ENCODE assay signal across 20 mouse cellular contexts in genomic region chr2:69559380-69559779, GRCm38 (mm10). TPM values are rescaled to one million over a fixed set of nuclear protein-coding genes. Genes with fewer than 3 reads are reported as not detected.
DNase-seq lines count a peak whose midpoint lies in the region; ATAC-seq and TF ChIP-seq lines count a peak whose summit lies in the region.
"Had no signal": no experiment of that assay in that cellular context is flagged by ENCODE, and none has a peak within 500 bp of the region (broad histone marks: within the 10 kb centered on the region; RNA-seq: fewer than 3 reads in every experiment).

No protein-coding gene starts in this region.

- no peak overlapping the region for H3K9ac ChIP-seq in heart, embryonic 13.5 days
- no peak overlapping the region for H3K9ac ChIP-seq in kidney, embryonic 15.5 days
- H3K9ac ChIP-seq in neural tube, embryonic 12.5 days, result no peak overlapping the region
- H3K9ac ChIP-seq in hindbrain, postnatal 0 days (replicated peaks; ENCODE audit: low read length), result no peak overlapping the region
- H3K9ac ChIP-seq: embryonic facial prominence, embryonic 15.5 days; forebrain, embryonic 15.5 days had no signal

- H3K9me3 ChIP-seq in heart, embryonic 13.5 days, result no peaks in the 10 kb centered on the region
- no peaks in the 10 kb centered on the region for H3K9me3 ChIP-seq in kidney, embryonic 15.5 days (replicated peaks)
- H3K9me3 ChIP-seq in neural tube, embryonic 12.5 days, result no peaks in the 10 kb centered on the region
- no peaks in the 10 kb centered on the region for H3K9me3 ChIP-seq in hindbrain, postnatal 0 days (ENCODE audit: low read length)
- H3K9me3 ChIP-seq: embryonic facial prominence, embryonic 15.5 days; forebrain, embryonic 15.5 days had no signal

- no peak overlapping the region for H3K27ac ChIP-seq in heart, embryonic 13.5 days (replicated peaks)
- H3K27ac ChIP-seq in kidney, embryonic 15.5 days, result no peak overlapping the region
- no peak overlapping the region for H3K27ac ChIP-seq in neural tube, embryonic 12.5 days
- no peak overlapping the region for H3K27ac ChIP-seq in hindbrain, postnatal 0 days
- H3K27ac ChIP-seq: embryonic facial prominence, embryonic 15.5 days; forebrain, embryonic 15.5 days had no signal

- H3K27me3 ChIP-seq in heart, embryonic 13.5 days (replicated peaks), result peaks cover 10% of the 10 kb centered on the region
- H3K27me3 ChIP-seq in kidney, embryonic 15.5 days, result peaks cover 12% of the 10 kb centered on the region; the same call in 1 of the 2 replicates
- H3K27me3 ChIP-seq in neural tube, embryonic 12.5 days (replicated peaks), result no peaks in the 10 kb centered on the region
- no peaks in the 10 kb centered on the region for H3K27me3 ChIP-seq in hindbrain, postnatal 0 days (ENCODE audit: insufficient read depth, low read length)
- H3K27me3 ChIP-seq: embryonic facial prominence, embryonic 15.5 days; forebrain, embryonic 15.5 days had no signal

- intact Hi-C loops in heart, postnatal 36 days (cut with DNase I), result no loop called here

- H3K4me2 ChIP-seq in heart, embryonic 13.5 days, result peak overlapping the region; percentile 20; the same call in 1 of the 2 replicates
- peak overlapping the region; percentile 42 for H3K4me2 ChIP-seq in kidney, embryonic 15.5 days
- H3K4me2 ChIP-seq in neural tube, embryonic 12.5 days (replicated peaks), result 0 out of 2 replicates have a peak overlapping the region, but pooled peaks have one; percentile 10
- no peak overlapping the region for H3K4me2 ChIP-seq in hindbrain, postnatal 0 days (ENCODE audit: low read depth, low read length)
- H3K4me2 ChIP-seq: embryonic facial prominence, embryonic 15.5 days; forebrain, embryonic 15.5 days had no signal

- no peak for TF ChIP-seq CTCF in hindbrain, postnatal 0 days (IDR thresholded peaks at IDR 0.05; ENCODE audit: low read depth)

- ATAC-seq in heart, embryonic 13.5 days (ENCODE audit: extremely low read depth, insufficient number of reproducible peaks, low FRiP score, low TSS enrichment), result no peak
- ATAC-seq in kidney, embryonic 15.5 days (replicated peaks; ENCODE audit: low FRiP score), result peak; percentile 55
- ATAC-seq in neural tube, embryonic 12.5 days (ENCODE audit: low FRiP score, low read depth), result no peak
- ATAC-seq in hindbrain, postnatal 0 days, result no peak
- ATAC-seq: forebrain, embryonic 15.5 days had no signal

- 61% methylated on average over 15 of the region's 15 CpGs for WGBS in heart, embryonic 13.5 days
- WGBS in kidney, embryonic 15.5 days, result 20% methylated on average over 15 of the region's 15 CpGs
- WGBS in neural tube, embryonic 12.5 days, result 62% methylated on average over 15 of the region's 15 CpGs
- 83% methylated on average over 15 of the region's 15 CpGs for WGBS in hindbrain, postnatal 0 days

- H3K4me3 ChIP-seq in heart, embryonic 13.5 days, result no peak overlapping the region
- H3K4me3 ChIP-seq in kidney, embryonic 15.5 days (replicated peaks), result peak overlapping the region; percentile 10; the same call in 1 of the 2 replicates
- no peak overlapping the region for H3K4me3 ChIP-seq in neural tube, embryonic 12.5 days
- H3K4me3 ChIP-seq in hindbrain, postnatal 0 days (ENCODE audit: low read length), result no peak overlapping the region
- H3K4me3 ChIP-seq: embryonic facial prominence, embryonic 15.5 days; erythroblast, embryonic 14.5 days; forebrain, embryonic 15.5 days had no signal

- DNase-seq in heart, postnatal 36 days, result no peak
- DNase-seq in kidney, adult 11 months, result no peak
- no peak for DNase-seq in neural tube, embryonic 10.5 days (ENCODE audit: extremely low spot score, low spot score)
- DNase-seq in hindbrain, postnatal 0 days (ENCODE audit: low spot score), result no peak
- DNase-seq: adrenal gland, postnatal 10 days; cerebellum, adult 11 months; cerebellum, adult 8-10 months; cerebellum, postnatal 14 days; embryo, embryonic 11 days; gastrocnemius, postnatal 36 days; heart, adult 11 months had no signal

- H3K4me1 ChIP-seq in heart, embryonic 13.5 days, result peaks cover 8% of the 10 kb centered on the region
- H3K4me1 ChIP-seq in kidney, embryonic 15.5 days, result peaks cover 16% of the 10 kb centered on the region
- peaks cover 13% of the 10 kb centered on the region; the same call in 1 of the 2 replicates for H3K4me1 ChIP-seq in neural tube, embryonic 12.5 days
- no peaks in the 10 kb centered on the region for H3K4me1 ChIP-seq in hindbrain, postnatal 0 days (ENCODE audit: insufficient read depth, low read length)
- H3K4me1 ChIP-seq: embryonic facial prominence, embryonic 15.5 days; forebrain, embryonic 15.5 days had no signal

- no peaks in the 10 kb centered on the region for H3K36me3 ChIP-seq in heart, embryonic 13.5 days
- no peaks in the 10 kb centered on the region for H3K36me3 ChIP-seq in kidney, embryonic 15.5 days
- no peaks in the 10 kb centered on the region for H3K36me3 ChIP-seq in neural tube, embryonic 12.5 days
- no peaks in the 10 kb centered on the region for H3K36me3 ChIP-seq in hindbrain, postnatal 0 days (ENCODE audit: insufficient read depth, low read length)
- H3K36me3 ChIP-seq: embryonic facial prominence, embryonic 15.5 days; forebrain, embryonic 15.5 days had no signal

RNA-seq across cellular contexts. Expression of gene Lrp2, which starts 26.5 kb away (rescaled TPM):
- polyA plus RNA-seq in heart, embryonic 13.5 days (2015; fragmentation: Nextera tagmentation; extraction: Ambion mirVana), result 0.45 and 0.57 TPM in 2 replicates
- 1 to 10 TPM in 1 of 2 experiments, under 1 TPM in 1; 0.89 to 1.7 TPM for total RNA-seq in heart, postnatal 36 days (2021)
- polyA plus RNA-seq in kidney, embryonic 15.5 days (2015; fragmentation: Nextera tagmentation; extraction: Ambion mirVana), result 14.6 and 15.0 TPM in 2 replicates
- 1.4 TPM in 2 replicates for polyA plus RNA-seq in neural tube, embryonic 12.5 days (2016; fragmentation: Nextera tagmentation; extraction: Ambion mirVana)
- 3.9 and 5.4 TPM in 2 replicates for total RNA-seq in hindbrain, postnatal 0 days (2014; rRNA removed)
- 0.46 and 0.48 TPM in 2 replicates for polyA plus RNA-seq in hindbrain, postnatal 0 days (2015; fragmentation: Nextera tagmentation; extraction: Ambion mirVana)
- total RNA-seq: common myeloid progenitor, adult 5-6 weeks; gastrocnemius, adult 8-10 months; gastrocnemius, postnatal 36 days; MEL had no signal
- polyA plus RNA-seq: erythroblast, embryonic 14.5 days had no signal
